In genomic region chr4:100150797-100151196, GRCm38 (mm10) we compare ENCODE assay signal across 20 mouse cellular contexts. TPM values are rescaled to one million over a fixed set of nuclear protein-coding genes. Genes with fewer than 3 reads are reported as not detected.
"Had no signal": no experiment of that assay in that cellular context is flagged by ENCODE, and none has a peak within 500 bp of the region (broad histone marks: within the 10 kb centered on the region; RNA-seq: fewer than 3 reads in every experiment).

No protein-coding gene starts in this region.

- ATAC-seq: liver, embryonic 12.5 days; midbrain, embryonic 15.5 days had no signal

- H3K4me1 ChIP-seq: liver, embryonic 12.5 days; liver, embryonic 15.5 days; lung, embryonic 15.5 days had no signal

- H3K27ac ChIP-seq: layer of hippocampus, adult 2 months; limb, embryonic 10.5 days; limb, embryonic 13.5 days; liver, embryonic 12.5 days; liver, embryonic 15.5 days; lung, embryonic 15.5 days; macrophage; midbrain, embryonic 12.5 days; midbrain, embryonic 15.5 days; stomach, postnatal 0 days had no signal

- H3K36me3 ChIP-seq: limb, embryonic 10.5 days; limb, embryonic 13.5 days; liver, embryonic 12.5 days; liver, embryonic 15.5 days; lung, embryonic 15.5 days; midbrain, embryonic 12.5 days; midbrain, embryonic 15.5 days had no signal

- H3K4me2 ChIP-seq: limb, embryonic 13.5 days; liver, embryonic 12.5 days; liver, embryonic 15.5 days; lung, embryonic 15.5 days; midbrain, embryonic 12.5 days; midbrain, embryonic 15.5 days had no signal

- H3K27me3 ChIP-seq: liver, embryonic 12.5 days; liver, embryonic 15.5 days; lung, embryonic 15.5 days; midbrain, embryonic 12.5 days; midbrain, embryonic 15.5 days had no signal

- H3K9ac ChIP-seq: limb, embryonic 13.5 days; liver, embryonic 12.5 days; liver, embryonic 15.5 days; lung, embryonic 15.5 days; midbrain, embryonic 12.5 days; midbrain, embryonic 15.5 days had no signal

- DNase-seq: kidney, adult 18-20 months; kidney, adult 9 months; kidney, postnatal 14 days; kidney, postnatal 4 days; layer of hippocampus, adult 9-11 months; liver; right cerebral cortex, postnatal 4 days; thymus, adult 2 months; thymus, postnatal 14 days; thymus, postnatal 4 days had no signal

- H3K9me3 ChIP-seq: limb, embryonic 10.5 days; limb, embryonic 13.5 days; liver, embryonic 12.5 days; liver, embryonic 15.5 days; lung, embryonic 15.5 days; midbrain, embryonic 12.5 days; midbrain, embryonic 15.5 days had no signal

- H3K4me3 ChIP-seq: layer of hippocampus, adult 2 months; limb, embryonic 10.5 days; limb, embryonic 13.5 days; liver, embryonic 12.5 days; liver, embryonic 15.5 days; lung, embryonic 15.5 days; midbrain, embryonic 12.5 days; midbrain, embryonic 15.5 days had no signal

RNA-seq across cellular contexts. Expression of gene Ror1, which starts 55.2 kb away (rescaled TPM):
- polyA plus RNA-seq: macrophage had no signal
